Mouse (Mus musculus) brain, embryonic 14.5 days (tissue): ENCODE measurements at regions not wholly inside any gene's neighbourhood (a gene's known extent, or its start where the extent isn't known, plus 50 kb on each side); places are given as distances from the start of the nearest gene placed in this dataset.

Experiments used
- CTCF ChIP-seq: fragments of 200-500 bp; IDR thresholded peaks from 2 replicates; pipeline ENCODE4 v1.5.1; 2012; ENCODE audit warnings: inconsistent platforms, mild to moderate bottlenecking, moderate library complexity, borderline replicate concordance; ENCODE audit not compliant: insufficient read depth, insufficient read length; ENCODE audit errors: extremely low read depth
- POLR2A ChIP-seq: fragments of 200-500 bp; IDR thresholded peaks from 2 replicates; pipeline ENCODE4 v1.6.1; 2012; ENCODE audit warnings: mild to moderate bottlenecking, inconsistent platforms, borderline replicate concordance; ENCODE audit not compliant: poor library complexity, insufficient read depth, insufficient read length, severe bottlenecking; ENCODE audit errors: extremely low read depth

- TF ChIP-seq POLR2A (no peak), CTCF (no peak)
Observed at GRCm38 (mm10) chr5:64684275-64684674, 118.9 kb upstream of the Klf3 start.
